Mouse (Mus musculus) kidney, adult 2 months (tissue): ENCODE data around the gene Plin5.

Experiments used
- CTCF ChIP-seq: fragments of 200-500 bp; conservative IDR thresholded peaks from 2 replicates; pipeline ENCODE4 v1.5.1; 2011; ENCODE audit warnings: low read depth, mild to moderate bottlenecking, control low read depth, low read length, moderate library complexity, mixed read lengths; ENCODE audit not compliant: insufficient read depth, insufficient read length
- POLR2A ChIP-seq: fragments of 200-500 bp; IDR thresholded peaks from one replicate; pipeline ENCODE4 v1.6.1; 2011; ENCODE audit warnings: low read depth, low read length, control low read depth

DNA sequence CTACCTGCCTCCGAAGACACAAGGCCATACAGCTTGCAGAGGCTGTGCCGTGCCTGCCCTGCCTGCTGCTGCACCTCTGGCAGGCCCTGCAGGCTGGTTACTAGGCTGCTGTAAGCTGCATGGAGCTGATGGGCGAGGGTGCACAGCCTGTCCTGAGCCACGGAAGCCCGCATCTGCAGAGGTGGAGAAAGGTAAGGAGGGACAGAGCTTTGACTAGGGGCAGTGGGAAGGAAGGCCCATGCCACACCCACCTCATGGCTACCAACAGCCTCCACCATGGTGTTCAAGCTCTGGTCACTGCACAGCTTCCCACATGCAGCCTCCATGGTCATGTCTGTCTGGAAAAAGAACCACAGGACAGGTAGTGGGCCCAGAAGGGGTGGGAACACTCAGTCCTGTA is 15.2 kb downstream of the Plin5 start:
- TF ChIP-seq CTCF (no peak), POLR2A (no peak)
